Mouse (Mus musculus): Measurements from ENCODE around the gene 2610528J11Rik. TPM values are rescaled to one million over a fixed set of nuclear protein-coding genes. Genes with fewer than 3 reads are reported as not detected.

2610528J11Rik gene
- polyA plus RNA-seq, 1 experiment from 2014 or later: not detected

DNA sequence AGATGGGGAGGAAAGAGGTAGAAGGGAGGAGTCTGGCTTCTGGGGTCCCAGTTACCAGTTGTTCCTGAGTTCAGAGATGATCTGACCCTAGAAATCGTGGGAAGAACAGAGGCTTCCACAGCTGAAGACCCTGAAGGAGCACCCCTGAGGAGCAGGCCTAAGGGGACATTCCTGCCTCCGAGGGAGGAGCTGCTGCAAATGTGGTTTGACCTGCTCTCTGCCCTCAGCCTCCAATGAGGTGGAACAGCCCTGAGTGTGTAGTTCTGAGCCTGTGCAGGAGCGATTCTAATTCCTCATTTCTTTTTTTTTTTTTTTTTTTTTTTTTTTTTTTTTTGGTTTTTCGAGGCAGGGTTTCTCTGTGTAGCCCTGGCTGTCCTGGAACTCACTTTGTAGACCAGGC is 6.4 kb downstream of the 2610528J11Rik start:
- no peaks in the 10 kb centered on the region for H3K4me1 ChIP-seq (ENCODE audit: control insufficient read depth, insufficient read depth, low read length)
- H3K27ac ChIP-seq (ENCODE audit: low read depth, low read length): no peak overlapping the region
- ATAC-seq (ENCODE audit: low read depth): no peak
- WGBS: 61% methylated on average over 3 of the region's 4 CpGs
- no peak overlapping the region for H3K9ac ChIP-seq (replicated peaks; ENCODE audit: low read depth, low read length)
- H3K27me3 ChIP-seq (ENCODE audit: control insufficient read depth, insufficient read depth, low read length): no peaks in the 10 kb centered on the region
- H3K4me2 ChIP-seq (ENCODE audit: low read depth, low read length): no peak overlapping the region
- H3K4me3 ChIP-seq (ENCODE audit: low read depth, low read length): no peak overlapping the region
- H3K36me3 ChIP-seq (ENCODE audit: control insufficient read depth, insufficient read depth, low read length): no peaks in the 10 kb centered on the region
- no peaks in the 10 kb centered on the region for H3K9me3 ChIP-seq (ENCODE audit: control insufficient read depth, low read length)

DNA sequence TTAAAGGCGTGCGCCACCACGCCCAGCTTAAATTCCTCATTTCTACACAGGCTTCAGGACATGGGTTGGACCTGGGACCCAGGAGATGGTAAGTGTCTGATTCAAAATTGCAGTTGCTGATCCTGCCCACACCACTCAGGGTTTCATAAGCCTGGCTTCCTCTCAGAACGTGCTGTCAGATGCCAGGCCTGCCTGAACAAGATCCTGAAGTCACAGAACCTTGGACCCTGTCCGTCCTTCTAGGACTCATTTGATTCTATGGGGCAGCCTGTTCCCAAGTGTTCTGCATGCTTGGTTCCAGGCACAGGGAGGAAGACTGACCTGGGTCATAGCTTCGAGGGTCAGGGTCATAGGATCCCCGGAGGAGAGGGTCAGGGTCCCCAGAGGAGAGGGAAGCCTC is 6.8 kb downstream of the 2610528J11Rik start:
- 93% methylated on average over 7 of the region's 7 CpGs for WGBS
- no peak overlapping the region for H3K27ac ChIP-seq (ENCODE audit: low read depth, low read length)
- H3K4me1 ChIP-seq (ENCODE audit: control insufficient read depth, insufficient read depth, low read length): no peaks in the 10 kb centered on the region
- no peaks in the 10 kb centered on the region for H3K36me3 ChIP-seq (ENCODE audit: control insufficient read depth, insufficient read depth, low read length)
- H3K4me2 ChIP-seq (ENCODE audit: low read depth, low read length): no peak overlapping the region
- no peak overlapping the region for H3K4me3 ChIP-seq (ENCODE audit: low read depth, low read length)
- no peaks in the 10 kb centered on the region for H3K27me3 ChIP-seq (ENCODE audit: control insufficient read depth, insufficient read depth, low read length)
- no peaks in the 10 kb centered on the region for H3K9me3 ChIP-seq (ENCODE audit: control insufficient read depth, low read length)
- ATAC-seq (ENCODE audit: low read depth): no peak
- no peak overlapping the region for H3K9ac ChIP-seq (replicated peaks; ENCODE audit: low read depth, low read length)

DNA sequence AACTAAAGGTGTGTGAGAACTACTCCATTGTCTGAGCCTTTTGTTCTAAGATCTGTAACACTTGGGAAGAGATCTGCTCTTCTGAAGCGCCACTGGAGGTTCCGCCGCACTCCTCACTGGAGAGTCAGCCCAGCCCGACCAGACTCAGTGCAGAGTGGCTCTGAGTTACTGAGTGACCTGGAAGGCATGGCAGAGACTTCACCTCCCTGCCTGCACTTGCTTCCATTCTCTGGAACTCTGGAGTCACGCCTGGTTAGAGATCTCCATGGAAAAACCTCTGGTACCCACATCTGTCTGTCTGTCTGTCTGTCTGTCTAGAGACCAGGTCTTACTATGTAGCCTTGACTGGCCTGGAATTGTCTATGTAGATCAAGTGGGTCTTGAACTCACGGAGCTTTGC is 8.8 kb downstream of the 2610528J11Rik start:
- Histone ChIP-seq H3K9ac (replicated peaks; ENCODE audit: low read depth, low read length) (no peak overlapping the region), H3K4me1 (ENCODE audit: control insufficient read depth, insufficient read depth, low read length) (no peaks in the 10 kb centered on the region), H3K4me3 (ENCODE audit: low read depth, low read length) (no peak overlapping the region), H3K9me3 (ENCODE audit: control insufficient read depth, low read length) (no peaks in the 10 kb centered on the region), H3K36me3 (ENCODE audit: control insufficient read depth, insufficient read depth, low read length) (no peaks in the 10 kb centered on the region), H3K27ac (ENCODE audit: low read depth, low read length) (no peak overlapping the region), H3K27me3 (ENCODE audit: control insufficient read depth, insufficient read depth, low read length) (no peaks in the 10 kb centered on the region), H3K4me2 (ENCODE audit: low read depth, low read length) (no peak overlapping the region)
- ATAC-seq (ENCODE audit: low read depth): no peak
- 87% methylated on average over 6 of the region's 6 CpGs for WGBS

DNA sequence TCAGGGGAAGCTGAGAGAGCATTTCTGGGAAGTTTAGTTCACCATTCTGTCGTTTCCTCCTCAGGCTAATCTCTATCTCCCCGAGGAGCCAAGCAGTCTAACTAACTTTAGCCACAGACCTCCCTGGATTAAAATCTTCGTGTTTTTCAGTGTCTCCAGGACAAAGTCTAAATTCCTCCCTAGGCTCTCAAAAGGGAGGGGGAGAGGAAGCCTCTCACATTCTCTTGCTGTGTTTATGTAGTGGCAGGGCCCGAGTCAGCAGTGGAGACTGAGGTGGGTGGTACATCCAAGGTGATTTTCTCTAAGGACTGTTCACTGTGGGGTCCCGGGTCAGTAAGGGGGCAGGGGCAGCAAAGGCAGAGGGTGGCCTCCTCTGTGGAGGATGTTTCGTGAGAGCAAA is 11.0 kb downstream of the 2610528J11Rik start:
- no peaks in the 10 kb centered on the region for H3K4me1 ChIP-seq (ENCODE audit: control insufficient read depth, insufficient read depth, low read length)
- H3K27ac ChIP-seq (ENCODE audit: low read depth, low read length): no peak overlapping the region
- H3K9me3 ChIP-seq (ENCODE audit: control insufficient read depth, low read length): no peaks in the 10 kb centered on the region
- 56% methylated on average over 6 of the region's 6 CpGs for WGBS
- no peaks in the 10 kb centered on the region for H3K36me3 ChIP-seq (ENCODE audit: control insufficient read depth, insufficient read depth, low read length)
- no peaks in the 10 kb centered on the region for H3K27me3 ChIP-seq (ENCODE audit: control insufficient read depth, insufficient read depth, low read length)
- no peak overlapping the region for H3K4me3 ChIP-seq (ENCODE audit: low read depth, low read length)
- H3K4me2 ChIP-seq (ENCODE audit: low read depth, low read length): no peak overlapping the region
- ATAC-seq (ENCODE audit: low read depth): no peak
- H3K9ac ChIP-seq (replicated peaks; ENCODE audit: low read depth, low read length): no peak overlapping the region

DNA sequence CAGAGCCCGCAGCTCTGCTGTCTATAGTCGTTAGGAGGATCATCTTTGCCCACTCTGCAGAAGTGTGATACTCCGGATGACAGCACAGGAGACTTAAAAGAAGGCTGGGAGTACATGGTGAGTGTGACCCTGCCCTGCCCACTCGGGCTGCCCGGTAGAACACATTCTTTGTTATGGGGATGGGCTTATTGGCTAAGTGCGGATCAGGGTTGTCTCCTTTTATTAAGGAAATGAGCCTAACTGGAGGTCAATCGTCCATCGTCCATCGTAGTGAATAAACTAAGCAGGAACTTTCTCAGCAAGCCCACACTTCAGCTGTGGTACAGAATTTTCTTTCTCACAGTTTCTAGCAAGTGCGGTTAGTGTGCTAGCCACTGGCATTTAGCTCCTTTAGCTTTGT is 13.1 kb downstream of the 2610528J11Rik start:
- no peak overlapping the region for H3K27ac ChIP-seq (ENCODE audit: low read depth, low read length)
- H3K4me1 ChIP-seq (ENCODE audit: control insufficient read depth, insufficient read depth, low read length): peaks cover 8% of the 10 kb centered on the region; the same call in 1 of the 2 replicates
- no peak for ATAC-seq (ENCODE audit: low read depth)
- 10% methylated on average over 10 of the region's 10 CpGs for WGBS
- no peaks in the 10 kb centered on the region for H3K27me3 ChIP-seq (ENCODE audit: control insufficient read depth, insufficient read depth, low read length)
- no peak overlapping the region for H3K4me2 ChIP-seq (ENCODE audit: low read depth, low read length)
- H3K36me3 ChIP-seq (ENCODE audit: control insufficient read depth, insufficient read depth, low read length): no peaks in the 10 kb centered on the region
- no peak overlapping the region for H3K9ac ChIP-seq (replicated peaks; ENCODE audit: low read depth, low read length)
- no peaks in the 10 kb centered on the region for H3K9me3 ChIP-seq (ENCODE audit: control insufficient read depth, low read length)
- H3K4me3 ChIP-seq (ENCODE audit: low read depth, low read length): no peak overlapping the region

DNA sequence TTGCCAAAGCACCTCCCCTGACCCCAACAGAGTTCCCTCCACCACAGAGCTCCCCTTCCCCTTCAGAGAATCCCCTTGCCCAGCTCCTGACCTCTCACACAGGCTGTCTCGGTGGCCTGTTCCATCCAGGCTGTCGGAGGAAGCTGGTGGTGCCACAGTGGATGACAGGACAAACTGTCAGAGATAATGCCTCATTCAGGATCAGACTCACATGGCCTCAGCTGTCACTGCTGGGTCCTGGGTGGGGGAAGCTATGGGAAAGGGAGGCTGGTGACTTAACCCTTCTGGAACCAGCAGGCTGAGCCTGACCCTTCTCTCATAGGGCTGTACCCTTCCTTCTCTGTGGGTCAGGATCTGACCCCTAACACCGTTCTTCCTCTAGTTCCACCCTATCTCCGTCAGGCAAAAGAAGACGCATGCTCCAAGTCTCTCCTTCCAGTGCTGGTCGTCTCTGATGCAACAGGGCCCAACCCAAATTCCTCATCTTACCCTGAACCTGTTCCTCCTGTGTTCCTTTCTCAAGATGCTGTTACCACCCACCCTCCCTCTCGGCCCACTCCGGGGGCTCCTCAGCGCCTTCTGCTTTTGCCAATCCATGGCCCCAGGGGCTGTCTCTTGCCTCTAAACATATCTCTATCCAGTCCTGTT is 15.8 kb downstream of the 2610528J11Rik start:
- H3K4me2 ChIP-seq (ENCODE audit: low read depth, low read length): no peak overlapping the region
- WGBS: 74% methylated on average over 9 of the region's 9 CpGs
- no peak overlapping the region for H3K4me3 ChIP-seq (ENCODE audit: low read depth, low read length)
- H3K36me3 ChIP-seq (ENCODE audit: control insufficient read depth, insufficient read depth, low read length): no peaks in the 10 kb centered on the region
- no peak overlapping the region for H3K9ac ChIP-seq (replicated peaks; ENCODE audit: low read depth, low read length)
- no peaks in the 10 kb centered on the region for H3K27me3 ChIP-seq (ENCODE audit: control insufficient read depth, insufficient read depth, low read length)
- H3K4me1 ChIP-seq (ENCODE audit: control insufficient read depth, insufficient read depth, low read length): peaks cover 8% of the 10 kb centered on the region; the same call in 1 of the 2 replicates
- no peak overlapping the region for H3K27ac ChIP-seq (ENCODE audit: low read depth, low read length)
- no peaks in the 10 kb centered on the region for H3K9me3 ChIP-seq (ENCODE audit: control insufficient read depth, low read length)
- no peak for ATAC-seq (ENCODE audit: low read depth)

DNA sequence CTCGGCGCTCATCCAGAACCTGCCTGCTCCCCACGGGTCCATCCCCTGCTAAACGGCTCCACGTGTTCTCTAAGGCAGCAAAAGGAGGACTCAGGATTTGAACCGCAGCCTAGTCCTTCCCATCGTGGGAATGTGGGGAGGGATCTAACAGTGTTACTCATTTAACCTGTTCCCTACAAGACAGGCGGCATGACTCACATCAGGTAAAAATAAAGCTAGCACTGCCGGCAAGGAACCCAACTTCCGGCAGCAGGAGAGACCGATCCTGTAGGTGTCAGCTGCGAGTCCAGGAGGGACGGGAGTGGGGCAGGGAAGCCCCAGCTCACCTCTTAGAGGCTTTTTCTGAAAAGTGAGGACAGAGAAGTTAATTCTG is 16.3 kb downstream of the 2610528J11Rik start:
- Histone ChIP-seq H3K4me1 (ENCODE audit: control insufficient read depth, insufficient read depth, low read length) (peaks cover 8% of the 10 kb centered on the region; the same call in 1 of the 2 replicates), H3K9ac (replicated peaks; ENCODE audit: low read depth, low read length) (no peak overlapping the region), H3K36me3 (ENCODE audit: control insufficient read depth, insufficient read depth, low read length) (no peaks in the 10 kb centered on the region), H3K9me3 (ENCODE audit: control insufficient read depth, low read length) (no peaks in the 10 kb centered on the region), H3K4me2 (ENCODE audit: low read depth, low read length) (peak overlapping the region; percentile 48), H3K27me3 (ENCODE audit: control insufficient read depth, insufficient read depth, low read length) (no peaks in the 10 kb centered on the region), H3K27ac (ENCODE audit: low read depth, low read length) (no peak overlapping the region), H3K4me3 (ENCODE audit: low read depth, low read length) (peak overlapping the region; percentile 29; the same call in 1 of the 2 replicates)
- ATAC-seq (ENCODE audit: low read depth): no peak
- WGBS: 22% methylated on average over 13 of the region's 13 CpGs

DNA sequence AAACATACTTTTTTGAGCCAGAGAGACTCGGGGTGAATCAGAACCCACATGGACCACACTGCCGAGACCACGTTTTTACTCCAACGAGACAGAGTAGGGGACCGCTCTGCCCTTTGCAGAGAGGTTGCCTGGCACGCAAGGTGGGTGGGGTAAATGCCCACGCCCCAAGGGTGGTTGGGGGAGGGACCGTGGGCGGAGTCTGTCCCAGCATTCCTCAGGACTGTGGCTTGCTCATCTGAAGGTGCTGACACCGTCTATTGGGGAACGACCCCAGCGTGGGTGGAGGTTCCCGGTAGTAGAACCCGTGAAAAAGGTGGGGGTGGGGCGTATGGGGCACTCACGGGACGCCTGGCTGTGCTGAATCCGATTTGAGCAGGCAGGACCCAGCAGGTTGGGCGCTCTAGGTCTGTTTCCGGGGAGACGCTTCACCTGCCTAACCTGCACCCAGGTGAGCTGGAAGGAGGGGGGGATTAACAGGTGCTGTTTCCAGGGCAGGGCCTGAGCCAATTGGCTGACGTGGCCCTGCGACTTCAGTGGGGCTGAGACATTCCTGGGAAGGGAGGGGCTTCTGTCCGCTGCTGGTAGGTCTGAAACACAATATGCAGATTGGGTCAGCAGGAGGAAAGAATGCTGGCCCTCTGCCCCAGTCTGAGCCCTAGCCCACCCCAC is 16.9 kb downstream of the 2610528J11Rik start, which contains the start of gene Tmem125:
TSS of gene Tmem125 (minus strand) at position 453 of the 669 bp plus-strand sequence.
- ATAC-seq (ENCODE audit: low read depth): peak; percentile 46; the same call in 1 of the 2 replicates
- peak within 1 kb of the TSS; percentile 29 for H3K4me3 ChIP-seq (ENCODE audit: low read depth, low read length)

DNA sequence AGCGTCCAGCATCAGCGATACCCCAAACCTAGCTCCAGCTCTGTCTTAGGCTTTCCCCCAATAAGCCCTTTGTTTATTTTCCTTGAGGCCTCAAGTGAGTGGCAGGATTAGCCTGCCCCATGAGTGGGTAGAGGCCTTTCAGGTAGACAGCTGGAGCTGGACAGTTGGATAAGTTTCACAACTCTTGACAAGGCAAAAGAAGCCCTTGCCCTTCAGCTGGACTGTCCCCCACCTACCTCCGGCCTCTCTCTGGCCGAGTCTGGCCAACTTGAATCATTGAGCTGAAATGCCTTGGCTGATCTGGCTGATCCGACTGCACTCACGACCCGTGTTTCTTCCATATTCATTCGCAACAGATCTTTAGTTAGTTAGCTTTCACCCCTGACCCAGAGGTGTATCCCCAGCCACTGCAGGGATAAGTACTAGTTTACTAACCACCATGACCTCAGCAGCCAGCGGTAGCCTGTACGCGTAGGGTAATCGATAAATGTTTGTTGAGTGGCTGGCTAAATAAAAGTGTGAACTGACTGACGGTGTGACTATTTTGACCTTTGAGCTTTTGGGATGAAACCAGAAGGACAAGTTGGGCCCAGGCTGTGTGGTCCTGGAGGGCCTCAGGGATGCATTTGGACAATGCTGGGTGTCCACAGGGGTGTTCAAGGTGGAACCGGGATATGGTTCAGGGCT is 17.8 kb downstream of the 2610528J11Rik start:
- no peak for ATAC-seq (ENCODE audit: low read depth)
- Histone ChIP-seq H3K27me3 (ENCODE audit: control insufficient read depth, insufficient read depth, low read length) (no peaks in the 10 kb centered on the region), H3K36me3 (ENCODE audit: control insufficient read depth, insufficient read depth, low read length) (no peaks in the 10 kb centered on the region), H3K4me1 (ENCODE audit: control insufficient read depth, insufficient read depth, low read length) (peaks cover 8% of the 10 kb centered on the region; the same call in 1 of the 2 replicates), H3K9ac (replicated peaks; ENCODE audit: low read depth, low read length) (no peak overlapping the region), H3K27ac (ENCODE audit: low read depth, low read length) (no peak overlapping the region), H3K9me3 (ENCODE audit: control insufficient read depth, low read length) (no peaks in the 10 kb centered on the region), H3K4me2 (ENCODE audit: low read depth, low read length) (no peak overlapping the region), H3K4me3 (ENCODE audit: low read depth, low read length) (no peak overlapping the region)
- 81% methylated on average over 14 of the region's 14 CpGs for WGBS

More for the DNA sequence above, 16.9 kb downstream of the 2610528J11Rik start, which contains the start of gene Tmem125:
- Histone ChIP-seq H3K36me3 (ENCODE audit: control insufficient read depth, insufficient read depth, low read length) (no peaks in the 10 kb centered on the region), H3K9ac (replicated peaks; ENCODE audit: low read depth, low read length) (0 out of 2 replicates have a peak within 1 kb of the TSS, but pooled peaks have one; percentile 12), H3K4me1 (ENCODE audit: control insufficient read depth, insufficient read depth, low read length) (peaks cover 8% of the 10 kb centered on the region; the same call in 1 of the 2 replicates), H3K27ac (ENCODE audit: low read depth, low read length) (no peak within 1 kb of the TSS), H3K9me3 (ENCODE audit: control insufficient read depth, low read length) (no peaks in the 10 kb centered on the region), H3K4me2 (ENCODE audit: low read depth, low read length) (peak within 1 kb of the TSS; percentile 48), H3K27me3 (ENCODE audit: control insufficient read depth, insufficient read depth, low read length) (no peaks in the 10 kb centered on the region)
- 2% methylated on average over 24 of the region's 24 CpGs for WGBS
